Mouse (Mus musculus) thymus, postnatal 0 days (tissue): ENCODE results near the gene Snx29. TPM values are rescaled to one million over a fixed set of nuclear protein-coding genes. Genes with fewer than 3 reads are reported as not detected.

Experiments
- DNase-seq: peaks from one replicate; pipeline ENCODE4 v3.0.0-alpha.2; 2015; ENCODE audit warnings: low spot score
- polyA plus RNA-seq: library from polyadenylated mRNA; unstranded; fragments of >200 nt; fragmentation: Nextera tagmentation; extraction: Ambion mirVana; gene quantifications from 2 replicates; pipeline ENCODE4 v1.2.1, GENCODE M21; 2015

Snx29 gene
- polyA plus RNA-seq, 1 experiment from 2014 or later, result 11.4 TPM

- DNase-seq, result no peak
These were observed 434.8 kb downstream of the Snx29 start for GRCm38 (mm10) chr16:11757471-11757870.

GRCm38 (mm10) chr16:11757951-11758350, 435.2 kb downstream of the Snx29 start:
- DNase-seq, result no peak

GRCm38 (mm10) chr16:11772318-11772717, 449.6 kb downstream of the Snx29 start:
- no peak for DNase-seq

GRCm38 (mm10) chr16:11774321-11774720, 451.6 kb downstream of the Snx29 start:
- DNase-seq, result no peak

GRCm38 (mm10) chr16:11776528-11776927, 453.8 kb downstream of the Snx29 start:
- DNase-seq, result no peak

GRCm38 (mm10) chr16:11778191-11778590, 455.5 kb downstream of the Snx29 start:
- no peak for DNase-seq

GRCm38 (mm10) chr16:11778715-11779460, 456.2 kb downstream of the Snx29 start:
- DNase-seq, result no peak

- DNase-seq, result no peak
These were observed 459.4 kb downstream of the Snx29 start for GRCm38 (mm10) chr16:11782082-11782481.

GRCm38 (mm10) chr16:11783337-11783736, 460.6 kb downstream of the Snx29 start:
- no peak for DNase-seq

GRCm38 (mm10) chr16:11784354-11784753, 461.6 kb downstream of the Snx29 start:
- DNase-seq, result no peak

- no peak for DNase-seq
These were observed 463.1 kb downstream of the Snx29 start for GRCm38 (mm10) chr16:11785806-11786205.

- DNase-seq, result no peak
These were observed 467.8 kb downstream of the Snx29 start for GRCm38 (mm10) chr16:11790476-11790875.

- DNase-seq, result no peak
These were observed 470.7 kb downstream of the Snx29 start for GRCm38 (mm10) chr16:11793391-11793790.

GRCm38 (mm10) chr16:11794628-11795027, 471.9 kb downstream of the Snx29 start:
- DNase-seq, result no peak

- DNase-seq, result no peak
These were observed 473.2 kb downstream of the Snx29 start for GRCm38 (mm10) chr16:11795758-11796460.

GRCm38 (mm10) chr16:11801960-11802539, 479.3 kb downstream of the Snx29 start:
- DNase-seq, result no peak

Other genes with a start within 250 kb of the Snx29 start
- gene Txndc11, start 188.3 kb upstream of the Snx29 start, polyA plus RNA-seq, result 23.6 and 27.2 TPM in 2 replicates
- gene Zc3h7a, start 146.5 kb upstream of the Snx29 start, polyA plus RNA-seq, result 84.5 and 89.5 TPM in 2 replicates
- gene Rsl1d1, start 119.6 kb upstream of the Snx29 start, polyA plus RNA-seq, result 207 and 215 TPM in 2 replicates
- 75.6 and 81.3 TPM in 2 replicates for gene Gspt1, start 68.6 kb upstream of the Snx29 start, polyA plus RNA-seq
- 0.35 and 0.37 TPM in 2 replicates for gene Tnfrsf17, start 9.1 kb upstream of the Snx29 start, polyA plus RNA-seq